Mouse (Mus musculus) liver, postnatal 0 days (tissue): Measurements from ENCODE around the gene Ccnk.

Experiments used
- CTCF ChIP-seq: sonication (generic); IDR thresholded peaks from 2 replicates; pipeline ENCODE4 v1.5.1; 2016; ENCODE audit warnings: antibody characterized with exemption, low read depth
- EP300 ChIP-seq: IDR thresholded peaks from 2 replicates; pipeline ENCODE4 v1.6.1; 2016; ENCODE audit warnings: antibody characterized with exemption, low read depth, mild to moderate bottlenecking

- TF ChIP-seq EP300: no peak
- no peak for TF ChIP-seq CTCF
Measured at GRCm38 (mm10) chr12:108245579-108245978, 66.2 kb downstream of the Ccnk start.
